Mouse (Mus musculus) lung, postnatal 25 days (tissue): Measurements from ENCODE around the gene Mad2l1.

Experiments
- DNase-seq: peaks from one replicate; pipeline ENCODE4 v3.0.0; 2022; ENCODE audit warnings: low spot score

The Mad2l1 gene

DNA sequence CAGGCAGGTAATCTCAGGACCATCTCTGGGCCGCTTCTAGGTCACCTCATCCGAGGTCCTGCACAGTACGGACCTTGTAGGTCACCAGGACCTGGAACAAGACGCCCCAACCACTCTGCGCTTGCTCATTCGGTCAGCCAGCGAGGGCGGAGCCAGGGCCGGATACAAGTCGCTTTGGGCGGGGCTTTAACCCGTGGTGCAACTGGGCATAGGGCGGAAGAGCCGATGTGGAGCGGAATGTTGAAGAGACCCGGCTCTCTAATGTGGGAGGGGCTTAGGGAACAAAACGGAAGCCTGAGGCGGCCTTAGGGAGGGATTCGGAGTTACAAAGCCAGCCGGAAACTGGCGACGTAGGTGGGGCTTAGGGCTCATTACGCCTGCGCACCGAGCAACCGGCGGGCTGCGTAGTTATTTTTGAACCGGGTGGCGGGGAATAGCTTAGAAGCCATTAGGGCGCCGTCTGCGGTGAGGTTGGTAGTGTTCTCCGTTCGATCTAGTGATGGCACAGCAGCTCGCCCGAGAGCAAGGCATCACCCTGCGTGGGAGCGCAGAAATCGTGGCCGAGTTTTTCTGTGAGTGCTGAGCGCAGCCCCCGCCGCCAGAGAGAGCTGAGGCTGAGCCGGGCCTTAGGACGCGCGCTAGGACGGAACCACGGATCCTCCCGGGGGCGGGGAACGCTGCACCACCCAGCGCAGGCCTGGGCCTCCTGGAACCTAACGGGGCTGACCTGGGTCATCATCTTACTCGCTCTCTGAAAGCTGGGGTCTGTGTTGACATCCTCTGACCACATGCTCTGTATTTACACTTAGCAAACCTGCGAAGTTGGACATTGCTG lies at the start of gene Mad2l1:
Mad2l1 (plus strand) TSS at position 363 of the 835 bp plus-strand sequence.
- peak; percentile 99 for DNase-seq

DNA sequence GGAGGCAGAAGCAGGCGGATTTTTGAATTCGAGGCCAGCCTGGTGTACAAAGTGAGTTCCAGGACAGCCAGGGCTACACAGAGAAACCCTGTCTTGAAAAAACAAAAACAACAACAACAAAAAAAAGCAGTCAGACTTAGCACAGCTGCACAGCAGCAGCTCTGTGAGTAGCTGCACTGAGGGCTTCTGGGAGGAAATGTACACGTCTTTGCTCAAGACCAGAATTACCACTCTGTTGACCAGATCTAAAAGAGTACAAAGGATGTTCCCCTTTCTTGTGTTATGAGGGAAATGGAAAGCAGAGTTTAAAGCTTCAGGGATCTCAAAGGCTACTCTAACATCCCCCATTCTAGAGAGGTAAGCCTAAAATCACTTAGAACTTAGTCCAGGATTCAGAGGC lies 41.5 kb upstream of the Mad2l1 start:
- DNase-seq = no peak

DNA sequence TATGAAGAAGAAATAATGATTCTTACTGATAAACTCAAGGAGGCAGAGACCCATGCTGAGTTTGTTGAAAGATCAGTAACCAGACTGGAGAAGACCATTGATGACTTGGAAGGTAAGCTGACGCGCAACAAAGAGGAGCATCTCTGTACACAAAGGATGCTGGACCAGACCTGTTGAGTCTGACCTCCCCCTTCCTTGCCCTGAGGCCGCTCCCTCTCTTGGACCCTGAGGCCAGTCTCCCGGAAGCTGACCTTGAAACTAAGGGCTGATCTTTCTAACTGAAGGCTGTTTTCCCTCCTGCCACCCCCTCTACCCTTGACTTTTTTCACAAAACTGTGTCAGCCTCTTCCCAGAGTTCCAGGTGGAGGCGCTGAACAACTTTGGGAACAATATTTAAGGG lies 18.8 kb upstream of the Mad2l1 start:
- no peak for DNase-seq

DNA sequence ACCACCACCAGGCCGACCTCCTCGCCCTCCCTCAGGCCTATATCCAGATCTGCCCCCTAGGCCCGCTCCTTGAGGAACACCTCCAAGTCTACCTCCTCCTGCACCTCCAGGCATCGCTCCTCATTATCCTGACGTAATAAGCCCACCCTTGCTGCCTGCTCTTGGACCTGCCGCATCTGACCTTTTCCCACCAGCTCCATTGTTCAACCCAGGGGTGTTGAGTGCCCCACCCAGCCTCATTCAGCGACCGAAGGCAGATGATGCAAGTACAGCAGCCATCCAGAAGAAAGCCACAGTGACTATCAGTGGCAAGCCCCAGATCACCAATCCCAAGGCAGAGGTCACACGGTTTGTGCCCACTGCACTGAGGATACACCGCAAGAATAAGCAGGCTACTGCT lies 6.8 kb upstream of the Mad2l1 start:
- DNase-seq = no peak

DNA sequence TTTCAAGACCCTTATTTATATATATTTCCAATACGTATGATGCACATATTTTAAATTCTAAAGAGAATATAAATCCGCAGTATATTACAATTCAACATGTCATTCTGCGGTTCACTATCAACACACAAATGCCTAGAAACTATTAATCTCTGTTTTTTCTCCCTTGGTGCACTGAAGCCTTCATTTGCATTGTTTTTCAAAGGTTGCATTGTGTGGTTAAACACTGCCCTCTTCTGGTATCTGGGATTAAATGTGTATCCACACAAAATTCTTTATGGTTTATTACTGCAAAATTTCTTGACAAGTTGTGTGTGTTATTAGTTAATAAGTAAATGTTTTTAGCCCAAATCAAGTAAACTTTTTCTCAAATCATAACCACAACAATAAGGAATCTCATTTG lies 1.9 kb upstream of the Mad2l1 start:
- peak; percentile 61 for DNase-seq

DNA sequence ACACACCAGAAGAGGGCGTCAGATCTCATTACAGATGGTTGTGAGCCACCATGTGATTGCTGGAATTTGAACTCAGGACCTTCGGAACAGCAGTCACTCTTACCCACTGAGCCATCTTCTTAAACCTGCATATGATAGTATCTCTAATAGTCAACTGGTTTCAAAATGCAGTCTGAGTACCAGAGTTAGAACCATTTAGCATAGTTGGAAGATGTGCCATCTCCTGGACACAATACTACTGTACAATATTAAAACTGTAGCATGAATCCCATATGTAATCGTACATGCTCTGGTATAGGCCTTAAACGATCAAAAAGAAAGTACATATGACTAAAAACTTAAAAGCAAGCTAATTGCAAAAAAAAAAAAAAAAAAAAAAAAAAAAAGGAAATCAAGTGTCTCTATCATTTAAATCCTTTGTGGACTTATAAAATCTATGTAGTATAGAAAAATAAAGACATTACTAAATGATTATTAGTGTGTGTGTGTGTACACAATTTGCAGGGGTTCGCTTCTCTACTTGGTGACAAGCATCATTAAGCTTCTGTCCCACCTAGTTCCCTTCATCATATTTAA lies 736 bp upstream of the Mad2l1 start:
- no peak for DNase-seq

DNA sequence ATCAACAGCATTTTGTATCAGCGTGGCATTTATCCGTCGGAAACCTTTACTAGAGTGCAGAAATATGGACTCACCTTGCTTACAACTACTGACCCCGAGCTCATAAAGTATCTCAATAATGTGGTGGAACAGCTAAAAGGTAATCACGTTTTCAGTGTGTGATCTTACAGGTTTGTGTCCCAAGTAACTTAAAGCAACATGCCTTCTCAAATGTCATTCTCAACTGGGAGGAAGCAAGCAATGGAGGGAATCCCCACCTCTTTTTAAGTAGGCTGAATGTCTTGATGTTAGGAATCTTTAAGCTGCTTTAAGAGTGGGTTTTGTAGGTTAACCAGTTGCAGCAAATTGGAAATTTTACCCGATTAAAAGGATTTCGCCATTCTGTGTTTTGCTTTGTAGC lies 776 bp downstream of the Mad2l1 start:
- no peak for DNase-seq

DNA sequence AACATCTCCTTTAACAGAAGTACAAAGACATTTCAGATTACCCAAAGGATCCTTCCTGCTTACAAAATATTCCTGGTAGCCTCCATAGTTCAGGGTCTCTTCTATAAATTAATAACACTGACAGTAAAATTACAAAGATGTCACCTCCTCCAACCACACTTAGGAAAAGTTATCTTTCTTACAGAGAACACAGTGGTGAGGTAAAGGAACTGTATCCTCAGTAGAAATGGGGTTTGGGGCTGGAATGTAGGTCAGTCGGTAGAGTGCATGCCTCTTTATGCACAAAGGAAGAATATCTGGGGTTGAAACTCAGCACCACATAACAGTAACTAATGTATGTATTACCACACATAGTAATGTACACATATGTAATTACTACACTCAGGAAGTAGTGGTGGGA lies 24.8 kb downstream of the Mad2l1 start, which contains the start of gene Vmn1r32:
Vmn1r32 (minus strand) TSS at position 101 of the 400 bp plus-strand sequence.
- no peak for DNase-seq

DNA sequence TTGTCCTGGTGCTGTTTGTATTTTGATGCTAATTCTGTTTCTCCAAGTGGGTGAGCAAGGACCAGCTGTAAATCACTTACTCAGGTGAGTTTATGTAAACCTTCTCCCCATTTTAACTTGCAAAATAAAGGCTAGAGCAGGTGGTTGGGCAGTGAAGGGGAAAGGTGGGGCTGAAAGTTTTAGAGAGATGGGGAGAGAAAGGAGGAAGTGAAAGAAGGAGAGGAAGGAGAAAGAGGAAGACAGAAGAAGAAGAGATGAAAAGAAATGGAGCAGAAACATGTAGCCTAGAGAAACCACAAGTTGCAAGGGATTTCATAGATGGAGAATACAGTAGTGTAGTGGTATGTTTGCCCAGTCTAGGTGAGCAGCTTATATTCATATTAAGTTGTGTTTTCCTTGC lies 60.6 kb downstream of the Mad2l1 start:
- DNase-seq = peak; percentile 2
